Mouse (Mus musculus): ENCODE results near the gene Tmem62. TPM values are rescaled to one million over a fixed set of nuclear protein-coding genes. Genes with fewer than 3 reads are reported as not detected.
"Not testable (repeated sequence)": the region's sequence is repeated elsewhere in the genome, so short reads cannot be mapped to it uniquely, and the experiment has no call there.

The Tmem62 gene
- polyA plus RNA-seq, 1 experiment from 2014 or later: 2.7 TPM

GRCm38 (mm10) chr2:120978693-120979037, 1.8 kb downstream of the Tmem62 start:
- no peak overlapping the region for H3K4me2 ChIP-seq (ENCODE audit: low read depth, low read length)
- no peak overlapping the region for H3K27ac ChIP-seq (replicated peaks; ENCODE audit: low read depth, low read length)
- H3K36me3 ChIP-seq (ENCODE audit: control insufficient read depth, insufficient read depth, low read length): no peaks in the 10 kb centered on the region
- DNase-seq (ENCODE audit: low spot score) (peak; percentile 10), ATAC-seq (ENCODE audit: low read depth) (no peak)
- WGBS: 56% methylated on average over 2 of the region's 2 CpGs
- H3K9ac ChIP-seq (ENCODE audit: low read depth, low read length): no peak overlapping the region
- H3K4me1 ChIP-seq (ENCODE audit: control insufficient read depth, insufficient read depth, low read length): 0 out of 2 replicates have a peak, but pooled peaks cover 2% of the 10 kb centered on the region
- no peak overlapping the region for H3K4me3 ChIP-seq (ENCODE audit: low read depth, low read length)
- no peaks in the 10 kb centered on the region for H3K9me3 ChIP-seq (ENCODE audit: control insufficient read depth, low read length)
- H3K27me3 ChIP-seq (replicated peaks; ENCODE audit: control insufficient read depth, insufficient read depth, low read length): peaks cover 4% of the 10 kb centered on the region; the same call in 1 of the 2 replicates

DNA sequence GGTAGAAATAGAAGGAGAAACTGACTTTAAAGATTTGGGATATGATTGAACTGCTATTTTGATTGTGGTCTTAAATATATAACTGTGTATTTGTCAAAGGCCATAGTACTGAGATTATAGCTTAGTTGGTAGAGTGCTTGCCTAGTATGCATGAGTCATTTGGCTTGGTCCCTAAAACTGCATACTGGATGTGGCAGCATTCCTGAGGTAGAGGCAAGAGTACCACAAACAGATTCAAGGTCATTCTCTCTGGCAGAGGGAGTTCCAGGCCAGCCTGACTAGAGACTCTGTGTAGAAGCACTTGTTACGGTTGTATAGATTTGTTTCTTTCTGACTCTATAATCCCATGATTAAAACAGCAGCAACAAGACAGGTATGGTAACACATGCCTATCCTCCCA, 3.0 kb downstream of the Tmem62 start:
- Histone ChIP-seq H3K9me3 (ENCODE audit: control insufficient read depth, low read length) (no peaks in the 10 kb centered on the region), H3K27ac (replicated peaks; ENCODE audit: low read depth, low read length) (no peak overlapping the region), H3K4me3 (ENCODE audit: low read depth, low read length) (no peak overlapping the region), H3K4me1 (ENCODE audit: control insufficient read depth, insufficient read depth, low read length) (0 out of 2 replicates have a peak, but pooled peaks cover 2% of the 10 kb centered on the region), H3K4me2 (ENCODE audit: low read depth, low read length) (no peak overlapping the region), H3K9ac (ENCODE audit: low read depth, low read length) (no peak overlapping the region), H3K27me3 (replicated peaks; ENCODE audit: control insufficient read depth, insufficient read depth, low read length) (peaks cover 4% of the 10 kb centered on the region; the same call in 1 of the 2 replicates), H3K36me3 (ENCODE audit: control insufficient read depth, insufficient read depth, low read length) (no peaks in the 10 kb centered on the region)
- DNase-seq (ENCODE audit: low spot score) (no peak), ATAC-seq (ENCODE audit: low read depth) (no peak)
- WGBS: 96% methylated on average over 1 of the region's 1 CpGs

GRCm38 (mm10) chr2:120980861-120981260, 4.0 kb downstream of the Tmem62 start:
- WGBS: 58% methylated on average over 2 of the region's 2 CpGs
- Histone ChIP-seq H3K4me3 (ENCODE audit: low read depth, low read length) (no peak overlapping the region), H3K27ac (replicated peaks; ENCODE audit: low read depth, low read length) (no peak overlapping the region), H3K36me3 (ENCODE audit: control insufficient read depth, insufficient read depth, low read length) (no peaks in the 10 kb centered on the region), H3K4me2 (ENCODE audit: low read depth, low read length) (no peak overlapping the region), H3K9me3 (ENCODE audit: control insufficient read depth, low read length) (no peaks in the 10 kb centered on the region), H3K4me1 (ENCODE audit: control insufficient read depth, insufficient read depth, low read length) (0 out of 2 replicates have a peak, but pooled peaks cover 2% of the 10 kb centered on the region), H3K9ac (ENCODE audit: low read depth, low read length) (no peak overlapping the region), H3K27me3 (replicated peaks; ENCODE audit: control insufficient read depth, insufficient read depth, low read length) (peaks cover 4% of the 10 kb centered on the region; the same call in 1 of the 2 replicates)
- ATAC-seq (ENCODE audit: low read depth) (no peak), DNase-seq (ENCODE audit: low spot score) (no peak)

- DNase-seq (ENCODE audit: low spot score): no peak
- H3K4me1 ChIP-seq (ENCODE audit: control insufficient read depth, insufficient read depth, low read length): no peaks in the 10 kb centered on the region
- no peak overlapping the region for H3K9ac ChIP-seq (ENCODE audit: low read depth, low read length)
- WGBS: 13% methylated on average over 2 of the region's 2 CpGs
- H3K9me3 ChIP-seq (ENCODE audit: control insufficient read depth, low read length): no peaks in the 10 kb centered on the region
- no peak overlapping the region for H3K4me2 ChIP-seq (ENCODE audit: low read depth, low read length)
- no peak overlapping the region for H3K4me3 ChIP-seq (ENCODE audit: low read depth, low read length)
- ATAC-seq (ENCODE audit: low read depth): no peak
- no peaks in the 10 kb centered on the region for H3K36me3 ChIP-seq (ENCODE audit: control insufficient read depth, insufficient read depth, low read length)
- no peak overlapping the region for H3K27ac ChIP-seq (replicated peaks; ENCODE audit: low read depth, low read length)
- H3K27me3 ChIP-seq (replicated peaks; ENCODE audit: control insufficient read depth, insufficient read depth, low read length): no peaks in the 10 kb centered on the region
These were observed 6.8 kb downstream of the Tmem62 start for GRCm38 (mm10) chr2:120983611-120984010.

DNA sequence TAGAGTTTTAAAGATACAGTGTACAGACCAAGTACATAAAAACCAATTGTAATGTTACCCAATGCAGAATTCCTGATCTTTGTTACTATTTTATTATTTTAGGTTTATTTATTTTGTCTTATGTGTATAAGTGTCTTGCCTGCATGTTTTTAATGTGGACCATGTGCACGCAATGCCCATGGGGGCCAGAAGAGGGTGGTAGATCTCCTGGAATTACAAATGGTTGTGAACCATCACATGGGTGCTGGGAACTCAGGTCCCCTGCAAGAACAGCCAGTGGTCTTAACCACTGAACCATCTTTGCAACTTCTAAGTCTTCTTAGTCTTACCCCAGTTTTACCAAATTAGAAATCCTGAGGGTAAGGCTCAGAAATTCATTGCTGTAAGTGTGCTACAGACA, 8.4 kb downstream of the Tmem62 start:
- Histone ChIP-seq H3K27me3 (replicated peaks; ENCODE audit: control insufficient read depth, insufficient read depth, low read length) (no peaks in the 10 kb centered on the region), H3K27ac (replicated peaks; ENCODE audit: low read depth, low read length) (no peak overlapping the region), H3K4me2 (ENCODE audit: low read depth, low read length) (no peak overlapping the region), H3K9me3 (ENCODE audit: control insufficient read depth, low read length) (no peaks in the 10 kb centered on the region), H3K9ac (ENCODE audit: low read depth, low read length) (no peak overlapping the region), H3K4me3 (ENCODE audit: low read depth, low read length) (no peak overlapping the region), H3K4me1 (ENCODE audit: control insufficient read depth, insufficient read depth, low read length) (no peaks in the 10 kb centered on the region), H3K36me3 (ENCODE audit: control insufficient read depth, insufficient read depth, low read length) (no peaks in the 10 kb centered on the region)
- ATAC-seq (ENCODE audit: low read depth) (no peak), DNase-seq (ENCODE audit: low spot score) (no peak)
- WGBS: 85% methylated on average over 1 of the region's 1 CpGs

DNA sequence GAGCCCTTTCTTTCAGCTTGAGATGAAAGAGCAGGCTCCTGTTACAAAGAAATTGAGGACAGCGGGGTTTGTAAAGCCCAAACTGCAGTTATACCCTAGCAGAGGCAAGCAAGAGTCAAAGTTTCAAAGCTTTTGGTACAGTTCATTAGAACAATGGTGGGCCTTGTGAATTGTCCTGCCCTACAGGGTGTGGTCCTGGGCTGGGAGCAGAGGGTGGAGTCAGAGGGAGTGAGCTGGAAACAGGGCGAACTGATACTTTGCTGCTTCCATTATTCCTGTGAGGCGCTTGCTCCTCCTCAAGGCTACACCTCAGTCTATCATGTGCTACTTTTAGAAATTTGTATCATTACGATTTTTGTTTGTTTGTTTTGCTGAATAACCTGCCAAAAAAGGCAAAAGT, 14.4 kb downstream of the Tmem62 start:
- Histone ChIP-seq H3K4me3 (ENCODE audit: low read depth, low read length) (no peak overlapping the region), H3K36me3 (ENCODE audit: control insufficient read depth, insufficient read depth, low read length) (no peaks in the 10 kb centered on the region), H3K9me3 (ENCODE audit: control insufficient read depth, low read length) (no peaks in the 10 kb centered on the region), H3K4me1 (ENCODE audit: control insufficient read depth, insufficient read depth, low read length) (no peaks in the 10 kb centered on the region), H3K4me2 (ENCODE audit: low read depth, low read length) (no peak overlapping the region), H3K27me3 (replicated peaks; ENCODE audit: control insufficient read depth, insufficient read depth, low read length) (no peaks in the 10 kb centered on the region), H3K9ac (ENCODE audit: low read depth, low read length) (no peak overlapping the region), H3K27ac (replicated peaks; ENCODE audit: low read depth, low read length) (no peak overlapping the region)
- ATAC-seq (ENCODE audit: low read depth) (no peak), DNase-seq (ENCODE audit: low spot score) (no peak)
- WGBS: 65% methylated on average over 4 of the region's 4 CpGs

GRCm38 (mm10) chr2:120996607-120997006, 19.8 kb downstream of the Tmem62 start:
- DNase-seq (ENCODE audit: low spot score); H3K4me2 ChIP-seq (ENCODE audit: low read depth, low read length); H3K9me3 ChIP-seq (ENCODE audit: control insufficient read depth, low read length); ATAC-seq (ENCODE audit: low read depth); H3K27me3 ChIP-seq (replicated peaks; ENCODE audit: control insufficient read depth, insufficient read depth, low read length); H3K27ac ChIP-seq (replicated peaks; ENCODE audit: low read depth, low read length); H3K9ac ChIP-seq (ENCODE audit: low read depth, low read length); H3K36me3 ChIP-seq (ENCODE audit: control insufficient read depth, insufficient read depth, low read length); H3K4me3 ChIP-seq (ENCODE audit: low read depth, low read length); H3K4me1 ChIP-seq (ENCODE audit: control insufficient read depth, insufficient read depth, low read length): not testable (repeated sequence)
- WGBS: 87% methylated on average over 1 of the region's 1 CpGs

GRCm38 (mm10) chr2:120998863-120999262, 22.0 kb downstream of the Tmem62 start:
- WGBS: 78% methylated on average over 8 of the region's 8 CpGs
- Histone ChIP-seq H3K27ac (replicated peaks; ENCODE audit: low read depth, low read length) (no peak overlapping the region), H3K9me3 (ENCODE audit: control insufficient read depth, low read length) (no peaks in the 10 kb centered on the region), H3K4me1 (ENCODE audit: control insufficient read depth, insufficient read depth, low read length) (no peaks in the 10 kb centered on the region), H3K4me2 (ENCODE audit: low read depth, low read length) (no peak overlapping the region), H3K27me3 (replicated peaks; ENCODE audit: control insufficient read depth, insufficient read depth, low read length) (no peaks in the 10 kb centered on the region), H3K9ac (ENCODE audit: low read depth, low read length) (no peak overlapping the region), H3K36me3 (ENCODE audit: control insufficient read depth, insufficient read depth, low read length) (no peaks in the 10 kb centered on the region), H3K4me3 (ENCODE audit: low read depth, low read length) (no peak overlapping the region)
- no peak for ATAC-seq (ENCODE audit: low read depth)
- no peak for DNase-seq (ENCODE audit: low spot score)

- no peak for ATAC-seq (ENCODE audit: low read depth)
These were observed 26.8 kb downstream of the Tmem62 start for GRCm38 (mm10) chr2:121003586-121003985.

More at GRCm38 (mm10) chr2:121003586-121003985, 26.8 kb downstream of the Tmem62 start:
- no peak for DNase-seq (ENCODE audit: low spot score)
- Histone ChIP-seq H3K4me1 (ENCODE audit: control insufficient read depth, insufficient read depth, low read length) (no peaks in the 10 kb centered on the region), H3K4me2 (ENCODE audit: low read depth, low read length) (no peak overlapping the region), H3K9ac (ENCODE audit: low read depth, low read length) (no peak overlapping the region), H3K4me3 (ENCODE audit: low read depth, low read length) (no peak overlapping the region), H3K9me3 (ENCODE audit: control insufficient read depth, low read length) (no peaks in the 10 kb centered on the region), H3K27ac (replicated peaks; ENCODE audit: low read depth, low read length) (no peak overlapping the region), H3K27me3 (replicated peaks; ENCODE audit: control insufficient read depth, insufficient read depth, low read length) (no peaks in the 10 kb centered on the region), H3K36me3 (ENCODE audit: control insufficient read depth, insufficient read depth, low read length) (no peaks in the 10 kb centered on the region)
- WGBS: 67% methylated on average over 2 of the region's 2 CpGs
